ENCODE assay signal across 20 mouse cellular contexts in genomic region chr8:11114531-11114930, GRCm38 (mm10).
DNase-seq lines count a peak whose midpoint lies in the region; ATAC-seq and TF ChIP-seq lines count a peak whose summit lies in the region.
"Had no signal": no experiment of that assay in that cellular context is flagged by ENCODE, and none has a peak within 500 bp of the region (broad histone marks: within the 10 kb centered on the region; RNA-seq: fewer than 3 reads in every experiment).

No protein-coding gene starts in this region.

- no peaks in the 10 kb centered on the region for H3K27me3 ChIP-seq in forebrain, postnatal 0 days (ENCODE audit: insufficient read depth, low read length)
- peaks cover 63% of the 10 kb centered on the region for H3K27me3 ChIP-seq in forebrain, embryonic 12.5 days
- no peaks in the 10 kb centered on the region for H3K27me3 ChIP-seq in embryonic facial prominence, embryonic 13.5 days
- H3K27me3 ChIP-seq in liver, embryonic 12.5 days (replicated peaks): no peaks in the 10 kb centered on the region
- H3K27me3 ChIP-seq: liver, embryonic 15.5 days had no signal

- no peak overlapping the region for H3K4me3 ChIP-seq in forebrain, postnatal 0 days (ENCODE audit: low read depth, low read length)
- no peak overlapping the region for H3K4me3 ChIP-seq in forebrain, embryonic 12.5 days (replicated peaks)
- no peak overlapping the region for H3K4me3 ChIP-seq in embryonic facial prominence, embryonic 13.5 days
- H3K4me3 ChIP-seq in liver, embryonic 12.5 days: no peak overlapping the region
- H3K4me3 ChIP-seq: heart, embryonic 13.5 days; liver, embryonic 15.5 days had no signal

- TF ChIP-seq CTCF in forebrain, postnatal 0 days (IDR thresholded peaks at IDR 0.05; ENCODE audit: low read depth): no peak

- peak overlapping the region; percentile 47 for H3K27ac ChIP-seq in forebrain, postnatal 0 days (ENCODE audit: low read depth, low read length)
- H3K27ac ChIP-seq in forebrain, embryonic 12.5 days: no peak overlapping the region
- H3K27ac ChIP-seq in embryonic facial prominence, embryonic 13.5 days: peak overlapping the region; percentile 19; the same call in 1 of the 2 replicates
- no peak overlapping the region for H3K27ac ChIP-seq in liver, embryonic 12.5 days
- H3K27ac ChIP-seq: heart, embryonic 13.5 days; hindbrain, embryonic 14.5 days; liver, embryonic 15.5 days had no signal

- no peak overlapping the region for H3K4me2 ChIP-seq in forebrain, postnatal 0 days (ENCODE audit: low read depth)
- H3K4me2 ChIP-seq in forebrain, embryonic 12.5 days: no peak overlapping the region
- H3K4me2 ChIP-seq in embryonic facial prominence, embryonic 13.5 days: no peak overlapping the region
- no peak overlapping the region for H3K4me2 ChIP-seq in liver, embryonic 12.5 days
- H3K4me2 ChIP-seq: heart, embryonic 13.5 days; hindbrain, embryonic 14.5 days; liver, embryonic 15.5 days had no signal

- DNase-seq in forebrain, postnatal 0 days: peak; percentile 85
- peak; percentile 53 for DNase-seq in brain, adult 2 months (ENCODE audit: low read depth, low spot score)
- peak; percentile 21 for DNase-seq in right cerebral cortex, postnatal 14 days
- no peak for DNase-seq in adrenal gland, postnatal 36 days
- DNase-seq: adrenal gland, postnatal 25 days; B cell, adult 2 months; cerebellum, adult 9-10 months; gastrocnemius, postnatal 14 days; heart, adult 18-20 months; kidney, adult 8-10 months; kidney, postnatal 25 days; lung, postnatal 10 days; midbrain, embryonic 14.5 days; thymus, postnatal 4 days had no signal

- no peaks in the 10 kb centered on the region for H3K36me3 ChIP-seq in forebrain, postnatal 0 days (ENCODE audit: insufficient read depth)
- no peaks in the 10 kb centered on the region for H3K36me3 ChIP-seq in forebrain, embryonic 12.5 days (replicated peaks)
- H3K36me3 ChIP-seq in embryonic facial prominence, embryonic 13.5 days: no peaks in the 10 kb centered on the region
- no peaks in the 10 kb centered on the region for H3K36me3 ChIP-seq in liver, embryonic 12.5 days
- H3K36me3 ChIP-seq: heart, embryonic 13.5 days; liver, embryonic 15.5 days had no signal

- peaks cover 10% of the 10 kb centered on the region for H3K4me1 ChIP-seq in forebrain, postnatal 0 days (ENCODE audit: insufficient read depth)
- peaks cover 4% of the 10 kb centered on the region; the same call in 1 of the 2 replicates for H3K4me1 ChIP-seq in forebrain, embryonic 12.5 days
- peaks cover 20% of the 10 kb centered on the region for H3K4me1 ChIP-seq in embryonic facial prominence, embryonic 13.5 days
- H3K4me1 ChIP-seq in liver, embryonic 12.5 days: peaks cover 11% of the 10 kb centered on the region; the same call in 1 of the 2 replicates
- H3K4me1 ChIP-seq: liver, embryonic 15.5 days had no signal

- H3K9ac ChIP-seq in forebrain, postnatal 0 days: no peak overlapping the region
- H3K9ac ChIP-seq in forebrain, embryonic 12.5 days: no peak overlapping the region
- H3K9ac ChIP-seq in embryonic facial prominence, embryonic 13.5 days: no peak overlapping the region
- H3K9ac ChIP-seq in liver, embryonic 12.5 days: no peak overlapping the region
- H3K9ac ChIP-seq: heart, embryonic 13.5 days; hindbrain, embryonic 14.5 days; liver, embryonic 15.5 days had no signal

- no peaks in the 10 kb centered on the region for H3K9me3 ChIP-seq in forebrain, postnatal 0 days (ENCODE audit: low read length)
- no peaks in the 10 kb centered on the region for H3K9me3 ChIP-seq in forebrain, embryonic 12.5 days
- no peaks in the 10 kb centered on the region for H3K9me3 ChIP-seq in embryonic facial prominence, embryonic 13.5 days
- no peaks in the 10 kb centered on the region for H3K9me3 ChIP-seq in liver, embryonic 12.5 days (replicated peaks)
- H3K9me3 ChIP-seq: heart, embryonic 13.5 days; liver, embryonic 15.5 days had no signal

- peak; percentile 86 for ATAC-seq in forebrain, postnatal 0 days
- ATAC-seq in forebrain, embryonic 12.5 days (ENCODE audit: low FRiP score): no peak
- no peak for ATAC-seq in embryonic facial prominence, embryonic 13.5 days (ENCODE audit: insufficient number of reproducible peaks, insufficient read depth, low FRiP score, low TSS enrichment, low read depth)
- ATAC-seq in liver, embryonic 12.5 days: no peak

- WGBS in forebrain, postnatal 0 days: 47% methylated on average over 8 of the region's 8 CpGs
- WGBS in forebrain, embryonic 12.5 days: 76% methylated on average over 8 of the region's 8 CpGs
- 48% methylated on average over 8 of the region's 8 CpGs for WGBS in embryonic facial prominence, embryonic 13.5 days
- 59% methylated on average over 8 of the region's 8 CpGs for WGBS in liver, embryonic 12.5 days (ENCODE audit: insufficient replicate concordance)

Comparison
In these comparisons a context has a peak if more than half of its experiments do, and no peak if none do; other contexts are left out.
1. H3K27ac ChIP-seq: peak in forebrain, postnatal 0 days (single experiment) and embryonic facial prominence, embryonic 13.5 days (single experiment); none in forebrain, embryonic 12.5 days (single experiment) and liver, embryonic 12.5 days (single experiment).
2. DNase-seq: peak in forebrain, postnatal 0 days (single experiment), brain, adult 2 months (single experiment) and right cerebral cortex, postnatal 14 days (single experiment); none in adrenal gland, postnatal 36 days (0 of 2).